Mouse (Mus musculus) G1E (cell line): ENCODE data around the gene Fam53a.

Source experiments
- CTCF ChIP-seq: IDR thresholded peaks from 2 replicates; pipeline ENCODE4 v1.5.1; 2012; ENCODE audit warnings: low read depth, low read length, inconsistent platforms, mixed read lengths
- GATA1 ChIP-seq: IDR thresholded peaks from 2 replicates; pipeline ENCODE4 v1.6.1; 2012; ENCODE audit warnings: borderline replicate concordance, low read length, inconsistent platforms, mixed read lengths
- GATA2 ChIP-seq: IDR thresholded peaks from 2 replicates; pipeline ENCODE4 v1.6.1; 2012; ENCODE audit warnings: low read depth, low read length, inconsistent platforms, borderline replicate concordance
- POLR2AphosphoS5 ChIP-seq: IDR thresholded peaks from 2 replicates; pipeline ENCODE4 v1.6.1; 2012; ENCODE audit warnings: low read depth, low read length, inconsistent platforms; ENCODE audit not compliant: insufficient replicate concordance
- TAL1 ChIP-seq: conservative IDR thresholded peaks from 2 replicates; pipeline ENCODE4 v1.6.1; 2012; ENCODE audit warnings: low read depth, low read length, inconsistent platforms, mixed read lengths

DNA sequence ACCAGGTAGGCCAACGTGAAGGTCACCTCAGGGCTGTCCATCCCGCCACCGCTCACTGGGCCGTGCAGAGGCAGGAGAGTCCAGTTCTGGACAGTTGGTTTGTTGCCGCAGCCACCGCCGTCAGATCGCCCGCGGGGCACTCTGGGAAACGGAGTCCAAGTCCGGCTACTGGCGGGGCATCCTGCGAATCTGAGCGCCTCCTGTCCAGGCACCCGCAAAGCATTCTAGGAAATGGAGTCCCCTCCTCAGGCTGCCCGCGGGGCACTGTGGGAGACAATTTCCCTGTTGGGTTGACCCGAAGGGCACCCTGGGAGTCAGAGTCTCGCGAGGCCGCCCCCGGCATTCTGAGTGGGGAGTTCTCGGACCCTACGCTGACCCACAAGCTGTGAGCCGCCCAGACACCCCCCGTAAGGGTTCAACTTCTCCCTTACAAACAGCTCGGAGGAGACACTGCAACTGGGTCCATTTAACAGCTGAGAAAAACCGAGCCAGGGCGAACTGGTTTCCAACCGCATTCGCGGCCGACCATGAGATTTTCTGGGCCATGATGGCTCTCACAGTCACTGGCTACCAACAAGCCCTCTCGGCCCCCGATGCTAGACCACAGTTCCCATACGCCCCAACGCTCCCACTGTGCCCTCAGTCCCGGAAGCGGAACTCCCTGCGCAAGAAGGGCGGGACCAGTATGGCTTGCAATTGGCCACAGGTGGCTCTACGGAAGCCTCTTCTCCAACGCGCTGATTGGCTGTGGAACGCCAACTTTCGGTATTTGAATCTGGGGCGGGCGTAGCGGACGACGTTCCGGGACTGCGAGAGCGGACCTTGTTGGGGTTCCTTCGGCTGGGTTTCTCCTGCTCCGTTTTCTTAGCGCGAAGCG, 28.6 kb upstream of the Fam53a start, which contains the start of the genes Tacc3 and Tmem129:
- TF ChIP-seq CTCF (no peak), GATA1 (no peak), POLR2AphosphoS5 (no peak), TAL1 (no peak), GATA2 (no peak)
